Mouse (Mus musculus) kidney, adult 2 months (tissue): ENCODE measurements around the gene Hat1. TPM values are rescaled to one million over a fixed set of nuclear protein-coding genes. Genes with fewer than 3 reads are reported as not detected.
A peak's percentile ranks its signal among the peaks of the same experiment; 100 is the strongest.

Source experiments
- DNase-seq: peaks from one replicate; pipeline ENCODE4 v3.0.0; 2021
- H3K27ac ChIP-seq: fragments of 200-500 bp; 2 replicates; pipeline ENCODE4 v1.5.1; 2012; ENCODE audit warnings: low read depth, low read length, control low read depth, inconsistent platforms; ENCODE audit not compliant: insufficient read depth
- H3K27me3 ChIP-seq: fragments of 200-500 bp; replicated peaks from 2 replicates; pipeline ENCODE4 v1.6.1; 2012; ENCODE audit warnings: mild to moderate bottlenecking, moderate library complexity, low read length, inconsistent platforms; ENCODE audit not compliant: control insufficient read depth, insufficient read depth
- H3K36me3 ChIP-seq: fragments of 200-500 bp; 2 replicates; pipeline ENCODE4 v1.6.1; 2012; ENCODE audit warnings: mild to moderate bottlenecking, moderate library complexity, low read length, inconsistent platforms; ENCODE audit not compliant: control insufficient read depth, insufficient read depth
- H3K4me1 ChIP-seq: fragments of 200-500 bp; 2 replicates; pipeline ENCODE4 v1.6.1; 2011; ENCODE audit warnings: low read length; ENCODE audit not compliant: control insufficient read depth, insufficient read depth
- H3K4me3 ChIP-seq: fragments of 200-500 bp; 2 replicates; pipeline ENCODE4 v1.5.1; 2011; ENCODE audit warnings: mild to moderate bottlenecking, low read depth, low read length, control low read depth; ENCODE audit not compliant: insufficient read depth
- CTCF ChIP-seq: fragments of 200-500 bp; conservative IDR thresholded peaks from 2 replicates; pipeline ENCODE4 v1.5.1; 2011; ENCODE audit warnings: low read depth, mild to moderate bottlenecking, control low read depth, low read length, moderate library complexity, mixed read lengths; ENCODE audit not compliant: insufficient read depth, insufficient read length
- POLR2A ChIP-seq: fragments of 200-500 bp; IDR thresholded peaks from one replicate; pipeline ENCODE4 v1.6.1; 2011; ENCODE audit warnings: low read depth, low read length, control low read depth
- WGBS: fragments of 180-500 bp; shearing (Covaris S2); methylation state at CpG from one replicate; pipeline ENCODE4 v1.1.7; 2018; 5-methylcytosine and 5-hydroxymethylcytosine counted together
- polyA plus RNA-seq: library from polyadenylated mRNA; depleted of rRNA; stranded (reverse); fragments of >200 nt; gene quantifications from 2 replicates; pipeline ENCODE4 v1.2.3, GENCODE M21; 2012; rRNA removed

Gene Hat1
- polyA plus RNA-seq, result 4.7 and 7.7 TPM in 2 replicates

GRCm38 (mm10) chr2:71388951-71389763 lies at the start of gene Hat1:
Hat1 (plus strand) TSS chr2:71388958.
- Histone ChIP-seq H3K4me1 (peaks cover 5% of the 10 kb centered on the region; the same call in 1 of the 2 replicates), H3K4me3 (peak within 1 kb of the TSS; percentile 81), H3K27ac (peak within 1 kb of the TSS; percentile 17; the same call in 1 of the 2 replicates), H3K36me3 (no peaks in the 10 kb centered on the region), H3K27me3 (no peaks in the 10 kb centered on the region)
- DNase-seq, result peak; percentile 97
- under 1% methylated on average over 65 of the region's 66 CpGs for WGBS
- TF ChIP-seq POLR2A (no peak), CTCF (no peak)

GRCm38 (mm10) chr2:71340126-71340525 lies 48.6 kb upstream of the Hat1 start:
- WGBS, result 73% methylated on average over 5 of the region's 5 CpGs
- TF ChIP-seq CTCF, result no peak
- no peak for TF ChIP-seq POLR2A
- Histone ChIP-seq H3K36me3 (peaks cover 4% of the 10 kb centered on the region; the same call in 1 of the 2 replicates), H3K27ac (no peak overlapping the region), H3K4me1 (no peaks in the 10 kb centered on the region), H3K4me3 (no peak overlapping the region), H3K27me3 (no peaks in the 10 kb centered on the region)
- no peak for DNase-seq

GRCm38 (mm10) chr2:71343884-71344640 lies 44.7 kb upstream of the Hat1 start:
- Histone ChIP-seq H3K4me1 (no peaks in the 10 kb centered on the region), H3K36me3 (peaks cover 4% of the 10 kb centered on the region; the same call in 1 of the 2 replicates)
- DNase-seq, result no peak

GRCm38 (mm10) chr2:71347160-71347559 lies 41.6 kb upstream of the Hat1 start:
- Histone ChIP-seq H3K36me3 (peaks cover 3% of the 10 kb centered on the region; the same call in 1 of the 2 replicates), H3K4me1 (peaks cover 9% of the 10 kb centered on the region), H3K27me3 (no peaks in the 10 kb centered on the region), H3K4me3 (no peak overlapping the region), H3K27ac (no peak overlapping the region)
- 76% methylated on average over 10 of the region's 10 CpGs for WGBS
- no peak for DNase-seq
- TF ChIP-seq POLR2A, result no peak
- no peak for TF ChIP-seq CTCF

More at GRCm38 (mm10) chr2:71343884-71344640, 44.7 kb upstream of the Hat1 start:
- H3K27me3 ChIP-seq, result no peaks in the 10 kb centered on the region
- no peak overlapping the region for H3K27ac ChIP-seq
- WGBS, result 96% methylated on average over 10 of the region's 10 CpGs
- TF ChIP-seq POLR2A (no peak), CTCF (0 out of 2 replicates have a peak, but pooled peaks have one; percentile 19)
- H3K4me3 ChIP-seq, result no peak overlapping the region

- peaks cover 12% of the 10 kb centered on the region for H3K4me1 ChIP-seq
- no peak for DNase-seq
- no peak overlapping the region for H3K4me3 ChIP-seq
- H3K27ac ChIP-seq, result no peak overlapping the region
- H3K36me3 ChIP-seq, result no peaks in the 10 kb centered on the region
- no peaks in the 10 kb centered on the region for H3K27me3 ChIP-seq
- WGBS, result 89% methylated on average over 20 of the region's 20 CpGs
- TF ChIP-seq CTCF (no peak), POLR2A (no peak)
Measured at GRCm38 (mm10) chr2:71347732-71348490, 40.8 kb upstream of the Hat1 start.

- TF ChIP-seq CTCF (no peak), POLR2A (no peak)
- H3K27me3 ChIP-seq, result no peaks in the 10 kb centered on the region
- DNase-seq, result no peak
- no peaks in the 10 kb centered on the region for H3K36me3 ChIP-seq
- WGBS, result 56% methylated on average over 2 of the region's 2 CpGs
- no peak overlapping the region for H3K4me3 ChIP-seq
- no peak overlapping the region for H3K27ac ChIP-seq
- peaks cover 26% of the 10 kb centered on the region for H3K4me1 ChIP-seq
Measured at GRCm38 (mm10) chr2:71349511-71349910, 39.2 kb upstream of the Hat1 start.

GRCm38 (mm10) chr2:71350181-71350580 lies 38.6 kb upstream of the Hat1 start:
- Histone ChIP-seq H3K4me1 (peaks cover 26% of the 10 kb centered on the region), H3K4me3 (no peak overlapping the region), H3K36me3 (no peaks in the 10 kb centered on the region), H3K27ac (0 out of 2 replicates have a peak overlapping the region, but pooled peaks have one; percentile 1), H3K27me3 (no peaks in the 10 kb centered on the region)
- WGBS, result 41% methylated on average over 7 of the region's 7 CpGs
- no peak for DNase-seq
- TF ChIP-seq CTCF, result no peak
- TF ChIP-seq POLR2A, result no peak
